Mouse (Mus musculus) stomach, postnatal 0 days (tissue): ENCODE data around the gene Agtrap. TPM values are rescaled to one million over a fixed set of nuclear protein-coding genes. Genes with fewer than 3 reads are reported as not detected.

ENCODE experiments used
- ATAC-seq: fragments of 200-750 bp; cut with Nextera tagmentation; 2 replicates; pipeline ENCODE4 v1.8.0; 2017; ENCODE audit not compliant: low FRiP score, low TSS enrichment
- DNase-seq: peaks from one replicate; pipeline ENCODE4 v3.0.0-alpha.2; 2016; ENCODE audit warnings: low spot score
- H3K27ac ChIP-seq: fragments of 300-500 bp; sonication (generic); replicated peaks from 2 replicates; pipeline ENCODE4 v1.5.1; 2014; ENCODE audit warnings: mild to moderate bottlenecking, control low read depth
- H3K27me3 ChIP-seq: fragments of 300-500 bp; sonication (generic); 2 replicates; pipeline ENCODE4 v1.6.1; 2014; ENCODE audit warnings: low read length; ENCODE audit not compliant: control insufficient read depth, insufficient read depth
- H3K36me3 ChIP-seq: fragments of 300-500 bp; sonication (generic); 2 replicates; pipeline ENCODE4 v1.6.1; 2014; ENCODE audit warnings: low read length, mixed read lengths; ENCODE audit not compliant: control insufficient read depth, insufficient read depth
- H3K4me1 ChIP-seq: fragments of 300-500 bp; sonication (generic); replicated peaks from 2 replicates; pipeline ENCODE4 v1.6.1; 2014; ENCODE audit warnings: antibody characterized with exemption; ENCODE audit not compliant: control insufficient read depth, insufficient read depth
- H3K4me2 ChIP-seq: fragments of 300-500 bp; sonication (generic); replicated peaks from 2 replicates; pipeline ENCODE4 v1.6.1; 2014; ENCODE audit warnings: low read depth, mild to moderate bottlenecking, control low read depth, moderate library complexity
- H3K4me3 ChIP-seq: fragments of 300-500 bp; sonication (generic); 2 replicates; pipeline ENCODE4 v1.5.1; 2014; ENCODE audit warnings: low read depth, low read length, control low read depth
- H3K9ac ChIP-seq: fragments of 300-500 bp; sonication (generic); 2 replicates; pipeline ENCODE4 v1.6.1; 2014; ENCODE audit warnings: mild to moderate bottlenecking, low read length, control low read depth, mixed read lengths
- H3K9me3 ChIP-seq: fragments of 300-500 bp; sonication (generic); 2 replicates; pipeline ENCODE4 v1.6.1; 2016; ENCODE audit warnings: low read length; ENCODE audit not compliant: control insufficient read depth
- CTCF ChIP-seq: IDR thresholded peaks from 2 replicates; pipeline ENCODE4 v1.5.1; 2016; ENCODE audit warnings: antibody characterized with exemption, low read depth, mild to moderate bottlenecking, moderate library complexity
- EP300 ChIP-seq: optimal IDR thresholded peaks from 2 replicates; pipeline ENCODE3; 2016; ENCODE audit warnings: antibody characterized with exemption
- WGBS: fragments of 180-500 bp; shearing (Covaris S2); extraction: QIAGEN DNeasy Blood & Tissue Kit; methylation state at CpG from one replicate; pipeline ENCODE4 v1.1.7; 2014; 5-methylcytosine and 5-hydroxymethylcytosine counted together
- polyA plus RNA-seq: library from polyadenylated mRNA; unstranded; fragments of >200 nt; fragmentation: Nextera tagmentation; extraction: Ambion mirVana; gene quantifications from 2 replicates; pipeline ENCODE4 v1.2.1, GENCODE M21; 2015

Gene Agtrap
- polyA plus RNA-seq, 1 experiment from 2014 or later, result 26.9 TPM

DNA sequence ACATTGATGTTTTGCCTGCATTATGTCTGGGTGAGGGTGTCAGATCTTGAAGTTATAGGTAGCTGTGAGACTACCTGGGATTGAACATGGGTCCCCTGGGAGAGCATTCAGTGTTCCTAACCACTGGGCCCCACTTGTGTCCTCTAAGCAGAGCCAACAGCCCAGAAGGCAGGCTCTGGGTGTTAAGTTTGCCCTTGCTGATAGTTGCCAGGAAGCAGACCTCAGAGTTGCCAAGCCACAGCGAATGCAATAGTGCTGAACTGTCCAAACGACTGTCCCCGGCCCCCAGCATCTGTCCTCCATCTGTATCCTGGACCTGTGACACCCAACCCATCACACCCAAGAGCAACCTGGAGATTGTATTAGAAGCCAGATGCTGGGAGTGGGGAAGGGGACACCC lies 10.8 kb upstream of the Agtrap start:
- 58% methylated on average over 3 of the region's 3 CpGs for WGBS

GRCm38 (mm10) chr4:148097936-148098335 lies 10.1 kb upstream of the Agtrap start:
- H3K4me2 ChIP-seq, result no peak overlapping the region
- DNase-seq, result no peak
- H3K9ac ChIP-seq, result no peak overlapping the region
- no peaks in the 10 kb centered on the region for H3K9me3 ChIP-seq
- H3K4me1 ChIP-seq, result no peaks in the 10 kb centered on the region
- no peaks in the 10 kb centered on the region for H3K36me3 ChIP-seq
- no peaks in the 10 kb centered on the region for H3K27me3 ChIP-seq
- H3K4me3 ChIP-seq, result no peak overlapping the region
- H3K27ac ChIP-seq, result no peak overlapping the region
- WGBS, result 94% methylated on average over 2 of the region's 2 CpGs
- TF ChIP-seq CTCF (no peak), EP300 (no peak)
- ATAC-seq, result no peak

More for the DNA sequence above, 10.8 kb upstream of the Agtrap start:
- no peak for TF ChIP-seq EP300
- H3K9me3 ChIP-seq, result no peaks in the 10 kb centered on the region
- H3K4me1 ChIP-seq, result no peaks in the 10 kb centered on the region
- no peak overlapping the region for H3K4me3 ChIP-seq
- H3K9ac ChIP-seq, result no peak overlapping the region
- no peaks in the 10 kb centered on the region for H3K27me3 ChIP-seq
- no peaks in the 10 kb centered on the region for H3K36me3 ChIP-seq
- no peak overlapping the region for H3K27ac ChIP-seq
- no peak for DNase-seq
- no peak overlapping the region for H3K4me2 ChIP-seq
- ATAC-seq, result no peak

DNA sequence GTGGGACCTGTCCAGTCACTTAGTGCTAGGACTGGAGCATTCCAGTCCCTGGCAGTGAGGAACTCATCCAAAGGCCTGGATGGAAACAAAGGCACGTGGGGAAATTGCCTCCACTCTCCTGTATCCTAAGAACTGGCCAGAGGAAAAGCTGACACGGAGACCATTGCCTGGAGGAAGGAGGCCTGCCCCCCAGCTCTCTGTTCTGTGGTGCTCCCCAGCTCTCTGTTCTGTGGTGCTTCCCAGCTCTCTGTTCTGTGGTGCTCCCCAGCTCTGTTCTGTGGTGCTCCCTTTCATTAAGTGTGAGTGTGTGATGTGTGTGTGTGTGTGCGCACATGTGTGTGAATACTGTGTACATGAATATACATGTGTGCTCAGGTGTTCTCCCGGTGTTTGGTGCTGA lies 7.2 kb upstream of the Agtrap start:
- 70% methylated on average over 4 of the region's 4 CpGs for WGBS
- Histone ChIP-seq H3K4me3 (no peak overlapping the region), H3K4me2 (no peak overlapping the region), H3K27ac (no peak overlapping the region), H3K27me3 (no peaks in the 10 kb centered on the region), H3K4me1 (no peaks in the 10 kb centered on the region), H3K9ac (no peak overlapping the region), H3K9me3 (no peaks in the 10 kb centered on the region), H3K36me3 (no peaks in the 10 kb centered on the region)
- 0 out of 2 replicates have a peak, but pooled peaks have one; percentile 10 for ATAC-seq
- no peak for TF ChIP-seq EP300
- no peak for TF ChIP-seq CTCF
- DNase-seq, result no peak

GRCm38 (mm10) chr4:148094161-148094560 lies 6.3 kb upstream of the Agtrap start:
- H3K9ac ChIP-seq, result no peak overlapping the region
- H3K4me3 ChIP-seq, result no peak overlapping the region
- TF ChIP-seq EP300, result no peak
- peak; percentile 21; the same call in 1 of the 2 replicates for TF ChIP-seq CTCF
- H3K27ac ChIP-seq, result no peak overlapping the region
- ATAC-seq (no peak), DNase-seq (no peak)
- no peaks in the 10 kb centered on the region for H3K4me1 ChIP-seq
- no peaks in the 10 kb centered on the region for H3K9me3 ChIP-seq
- H3K4me2 ChIP-seq, result no peak overlapping the region
- H3K27me3 ChIP-seq, result no peaks in the 10 kb centered on the region
- H3K36me3 ChIP-seq, result no peaks in the 10 kb centered on the region
- WGBS, result 87% methylated on average over 5 of the region's 5 CpGs

- DNase-seq (no peak), ATAC-seq (no peak)
- H3K9ac ChIP-seq, result no peak overlapping the region
- no peaks in the 10 kb centered on the region for H3K27me3 ChIP-seq
- TF ChIP-seq CTCF (no peak), EP300 (no peak)
- H3K27ac ChIP-seq, result no peak overlapping the region
- H3K36me3 ChIP-seq, result no peaks in the 10 kb centered on the region
- H3K4me3 ChIP-seq, result no peak overlapping the region
- WGBS, result 84% methylated on average over 11 of the region's 11 CpGs
- no peak overlapping the region for H3K4me2 ChIP-seq
- no peaks in the 10 kb centered on the region; the same call in 1 of the 2 replicates for H3K4me1 ChIP-seq
- H3K9me3 ChIP-seq, result no peaks in the 10 kb centered on the region
Observed at GRCm38 (mm10) chr4:148092551-148093271, 4.9 kb upstream of the Agtrap start.

DNA sequence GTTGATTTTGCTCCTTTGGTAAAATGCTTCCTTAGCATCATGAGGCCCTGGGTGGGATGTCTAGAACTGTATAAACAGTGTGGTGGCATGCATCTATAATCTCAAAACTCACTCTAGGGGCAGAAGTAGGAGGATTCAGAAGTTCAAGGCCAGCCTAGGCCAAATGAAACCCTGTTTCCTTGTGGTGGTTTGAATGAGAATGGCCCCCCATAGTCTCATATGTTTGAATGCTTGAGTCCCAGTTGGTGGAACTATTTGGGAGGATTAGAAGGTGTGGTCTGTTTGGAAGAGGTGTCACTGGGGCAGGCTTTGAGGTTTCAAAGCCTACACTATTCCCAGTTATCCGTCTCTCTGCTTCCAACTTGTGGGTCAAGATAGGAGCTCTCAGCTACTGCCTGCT lies 3.4 kb upstream of the Agtrap start:
- no peak for TF ChIP-seq CTCF
- no peak for TF ChIP-seq EP300
- Histone ChIP-seq H3K27ac (no peak overlapping the region), H3K36me3 (no peaks in the 10 kb centered on the region), H3K4me1 (no peaks in the 10 kb centered on the region; the same call in 1 of the 2 replicates), H3K9me3 (no peaks in the 10 kb centered on the region), H3K27me3 (no peaks in the 10 kb centered on the region), H3K4me3 (no peak overlapping the region), H3K9ac (no peak overlapping the region), H3K4me2 (no peak overlapping the region)
- ATAC-seq, result no peak
- DNase-seq, result no peak
- WGBS, result 96% methylated on average over 1 of the region's 1 CpGs
